Mouse (Mus musculus): ENCODE data around the gene Ccdc148.

The Ccdc148 gene

DNA sequence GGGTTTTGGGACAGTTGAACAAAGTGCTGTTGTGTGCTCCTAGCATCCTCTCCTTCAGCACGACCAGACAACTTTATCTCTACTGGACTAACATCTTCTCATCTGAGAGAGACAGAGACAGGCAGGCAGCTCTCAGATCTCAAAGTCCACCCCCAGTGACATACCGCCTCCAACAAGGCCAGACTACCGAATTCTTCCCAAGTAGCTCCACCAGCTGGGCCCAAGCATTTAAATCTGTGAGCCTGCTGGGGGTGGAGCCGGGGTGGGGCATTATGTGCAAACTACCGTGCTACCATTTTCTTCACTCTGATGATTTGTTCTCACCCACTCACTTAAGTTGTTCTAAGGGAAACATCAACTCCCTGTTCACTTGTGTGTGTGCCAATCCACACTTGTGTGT, 19.0 kb upstream of the Ccdc148 start:
- DNase-seq (ENCODE audit: low read depth, low spot score), result no peak

DNA sequence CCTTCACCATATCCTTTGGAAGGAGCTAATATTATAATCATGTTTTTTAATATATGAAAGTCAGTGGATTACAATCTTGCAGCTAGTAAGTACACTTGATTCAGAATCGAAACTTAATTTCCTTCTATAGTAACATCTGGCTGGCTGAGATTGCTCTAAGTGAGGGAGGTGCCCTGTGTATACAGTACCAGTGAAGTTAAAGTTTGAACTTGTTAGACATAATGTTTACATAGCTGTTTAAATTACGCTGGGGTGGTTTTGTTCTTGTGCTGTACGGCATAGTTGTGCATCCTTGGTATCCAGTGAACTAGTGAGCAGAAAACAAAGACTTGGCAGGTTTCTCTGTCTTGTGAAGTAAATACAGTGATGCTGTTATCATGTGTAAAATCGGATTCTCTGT, 18.5 kb upstream of the Ccdc148 start:
- no peak for DNase-seq (ENCODE audit: low read depth, low spot score)

DNA sequence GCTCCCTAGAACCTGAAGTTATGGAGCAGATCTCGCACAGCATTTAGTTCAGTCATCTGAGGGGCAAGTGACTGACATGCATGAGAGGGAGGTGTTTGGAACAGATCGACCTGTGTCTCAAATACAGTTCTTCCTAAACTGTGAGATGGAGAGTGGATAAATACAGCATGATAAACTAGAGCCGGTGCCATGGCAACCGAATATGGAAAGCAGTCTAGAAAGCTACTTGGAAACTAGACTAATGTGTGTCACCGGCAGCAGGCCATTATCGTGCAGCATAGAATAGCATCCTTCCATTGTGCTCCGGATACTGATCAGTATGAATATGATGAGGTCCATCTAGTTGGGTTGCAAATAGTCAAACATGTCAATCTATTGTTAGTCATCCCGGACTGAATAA, 17.7 kb upstream of the Ccdc148 start:
- no peak for DNase-seq (ENCODE audit: low read depth, low spot score)

DNA sequence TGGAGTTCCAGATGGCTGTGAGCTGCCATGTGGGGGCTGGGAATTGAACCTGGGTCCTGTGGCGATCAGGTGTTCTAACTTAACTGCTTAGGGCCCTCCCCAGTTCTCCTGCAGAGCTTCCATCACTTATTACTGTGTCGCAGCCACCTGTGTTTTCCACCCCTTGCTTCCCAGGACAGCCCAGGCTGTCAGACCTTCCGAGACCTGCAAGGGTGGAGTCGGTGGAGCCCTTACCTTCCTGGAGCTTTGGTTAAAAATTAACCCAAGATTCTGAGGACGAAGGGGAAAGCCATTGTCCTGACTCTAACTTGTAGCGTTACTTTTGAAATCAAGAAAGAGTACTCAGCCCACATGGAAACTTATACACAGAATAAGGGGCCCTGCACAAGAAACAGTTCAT, 15.4 kb upstream of the Ccdc148 start:
- no peak for DNase-seq (ENCODE audit: low read depth, low spot score)

DNA sequence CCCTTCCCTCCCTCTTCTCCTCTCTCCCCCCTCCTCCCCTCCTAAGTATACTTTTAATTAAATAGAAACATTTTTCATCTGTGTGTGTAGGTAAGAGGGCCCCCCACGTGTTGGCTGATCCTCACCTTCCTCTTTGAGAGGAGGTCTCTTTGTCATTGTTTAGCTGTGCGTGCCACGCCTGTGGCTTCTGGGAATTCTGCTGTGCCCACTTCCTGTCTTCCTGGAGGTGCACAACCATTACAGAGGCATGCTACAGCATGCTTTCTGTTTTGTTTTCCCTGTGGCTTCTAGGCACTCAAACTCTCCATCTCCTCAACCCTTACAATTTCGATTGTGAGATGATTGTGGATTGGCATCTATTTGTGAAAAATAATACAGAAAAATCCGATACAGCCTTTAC, 11.1 kb upstream of the Ccdc148 start:
- no peak for DNase-seq (ENCODE audit: low read depth, low spot score)

- no peak for DNase-seq (ENCODE audit: low read depth, low spot score)
Observed at GRCm38 (mm10) chr2:59170593-59170992, 10.1 kb upstream of the Ccdc148 start.

- DNase-seq (ENCODE audit: low read depth, low spot score), result no peak
Observed at GRCm38 (mm10) chr2:59170208-59170589, 9.7 kb upstream of the Ccdc148 start.

- no peak for DNase-seq (ENCODE audit: low read depth, low spot score)
Observed at GRCm38 (mm10) chr2:59169572-59170207, 9.2 kb upstream of the Ccdc148 start.

- DNase-seq (ENCODE audit: low read depth, low spot score), result no peak
Observed at GRCm38 (mm10) chr2:59167830-59168229, 7.3 kb upstream of the Ccdc148 start.

- no peak for DNase-seq (ENCODE audit: low read depth, low spot score)
Observed at GRCm38 (mm10) chr2:59166976-59167375, 6.5 kb upstream of the Ccdc148 start.

DNA sequence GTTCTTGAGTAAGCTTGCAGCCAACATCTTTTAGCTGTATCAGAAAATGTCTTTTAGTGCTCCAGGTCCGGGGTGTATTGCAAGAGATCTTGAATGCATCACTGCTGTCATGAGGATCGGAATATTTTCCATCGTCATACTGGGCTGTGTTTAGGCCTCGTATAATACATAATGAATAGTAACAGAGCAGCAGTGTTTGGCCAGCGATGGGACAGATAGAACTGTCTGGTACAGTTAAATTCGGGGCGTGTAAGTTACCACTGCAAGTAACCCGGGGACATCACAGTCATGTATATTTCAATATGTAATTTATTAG, 1.8 kb upstream of the Ccdc148 start:
- no peak for DNase-seq (ENCODE audit: low read depth, low spot score)

GRCm38 (mm10) chr2:59161441-59162284, 1.2 kb upstream of the Ccdc148 start:
- DNase-seq (ENCODE audit: low read depth, low spot score), result no peak

DNA sequence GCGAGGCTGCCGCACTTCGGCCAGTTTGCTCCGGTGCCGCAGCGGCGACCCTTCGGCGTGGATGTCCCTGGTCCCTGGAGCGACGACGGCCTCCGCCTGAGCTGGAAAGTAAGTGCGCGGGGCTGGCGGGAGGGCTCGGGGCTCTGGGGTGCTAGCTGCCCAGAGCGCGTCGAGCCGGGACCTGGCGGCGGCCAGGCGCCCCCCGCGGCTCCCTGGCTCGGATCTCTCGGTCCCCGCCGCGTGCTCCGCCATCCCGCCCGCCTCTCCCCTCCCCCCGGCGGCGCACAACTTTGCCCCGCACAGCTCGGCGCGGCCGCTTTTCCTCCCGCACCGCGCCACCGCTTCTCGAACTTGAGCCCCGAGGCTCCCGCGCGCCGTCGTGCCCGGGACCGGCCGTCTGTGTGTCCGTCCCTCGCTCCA, 548 bp upstream of the Ccdc148 start:
- DNase-seq (ENCODE audit: low read depth, low spot score), result no peak

- no peak for DNase-seq (ENCODE audit: low read depth, low spot score)
Observed at GRCm38 (mm10) chr2:59159961-59160604, 400 bp downstream of the Ccdc148 start.

- no peak for DNase-seq (ENCODE audit: low read depth, low spot score)
Observed at GRCm38 (mm10) chr2:59158117-59158516, 2.4 kb downstream of the Ccdc148 start.

- no peak for DNase-seq (ENCODE audit: low read depth, low spot score)
Observed at GRCm38 (mm10) chr2:59155428-59155827, 5.1 kb downstream of the Ccdc148 start.

DNA sequence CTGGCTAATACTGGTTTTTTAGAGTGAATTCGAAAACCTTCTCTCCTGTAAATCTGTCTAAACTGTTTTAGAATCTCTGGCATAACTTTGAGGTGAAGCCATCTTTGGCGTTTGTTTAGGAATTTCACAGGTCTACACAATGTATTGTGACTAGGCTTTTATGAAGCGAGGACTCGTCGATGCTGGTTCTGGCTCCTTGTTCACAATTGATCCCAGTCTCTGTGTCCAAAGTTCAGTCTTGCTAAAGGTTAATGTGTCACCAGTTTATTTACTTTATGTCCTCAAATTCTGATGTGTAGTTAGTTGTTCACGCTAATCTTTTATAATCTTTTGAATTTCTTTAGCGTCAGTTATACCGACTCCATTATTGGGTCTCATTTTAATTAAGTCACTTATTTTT, 29.4 kb downstream of the Ccdc148 start:
- no peak for DNase-seq (ENCODE audit: low read depth, low spot score)

GRCm38 (mm10) chr2:59129821-59130220, 30.7 kb downstream of the Ccdc148 start:
- DNase-seq (ENCODE audit: low read depth, low spot score), result no peak

DNA sequence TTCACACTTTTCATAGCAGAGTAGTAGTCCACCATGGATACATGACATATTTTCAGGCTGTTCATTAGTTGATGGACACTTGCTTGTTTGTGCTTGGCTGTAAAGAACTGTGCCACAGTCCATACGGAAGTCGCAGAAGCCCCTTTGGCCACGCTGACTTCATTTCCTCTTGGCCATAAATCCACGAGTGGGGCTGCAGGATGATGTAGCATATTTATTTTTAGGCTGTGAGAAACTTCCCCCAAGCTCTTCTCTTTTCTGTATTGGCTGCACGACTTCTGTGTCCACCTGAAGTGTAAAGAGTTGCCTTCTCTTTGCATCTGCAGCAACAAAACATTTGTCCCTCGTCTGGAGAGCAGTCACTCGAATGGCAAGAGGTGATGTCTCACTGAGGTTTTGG, 31.5 kb downstream of the Ccdc148 start:
- DNase-seq (ENCODE audit: low read depth, low spot score), result no peak

DNA sequence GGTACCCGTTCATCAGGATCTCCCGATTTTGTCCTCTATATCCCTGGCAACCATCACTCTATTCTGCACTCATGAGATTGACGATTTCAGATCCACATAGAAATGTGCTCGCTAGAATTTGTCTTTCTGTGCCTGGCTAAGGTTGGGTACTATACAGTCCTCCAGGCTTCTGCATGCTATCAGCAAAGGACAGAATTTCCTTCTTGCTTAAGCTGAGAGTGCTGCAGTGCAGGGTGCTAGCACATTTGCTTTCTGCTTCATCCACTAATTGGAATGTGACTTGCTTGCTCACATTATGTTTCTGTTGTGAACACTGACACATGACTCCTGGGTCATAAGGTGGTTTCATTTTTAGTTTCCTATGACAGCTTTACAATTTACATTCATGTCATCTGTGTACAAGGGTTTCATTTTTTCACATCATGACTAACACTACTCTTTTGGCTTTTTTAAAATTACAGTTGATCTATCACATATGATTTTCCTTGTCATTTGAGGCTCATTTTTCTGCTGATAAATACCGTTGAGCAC, 104.8 kb downstream of the Ccdc148 start:
- DNase-seq (ENCODE audit: low read depth, low spot score), result no peak

DNA sequence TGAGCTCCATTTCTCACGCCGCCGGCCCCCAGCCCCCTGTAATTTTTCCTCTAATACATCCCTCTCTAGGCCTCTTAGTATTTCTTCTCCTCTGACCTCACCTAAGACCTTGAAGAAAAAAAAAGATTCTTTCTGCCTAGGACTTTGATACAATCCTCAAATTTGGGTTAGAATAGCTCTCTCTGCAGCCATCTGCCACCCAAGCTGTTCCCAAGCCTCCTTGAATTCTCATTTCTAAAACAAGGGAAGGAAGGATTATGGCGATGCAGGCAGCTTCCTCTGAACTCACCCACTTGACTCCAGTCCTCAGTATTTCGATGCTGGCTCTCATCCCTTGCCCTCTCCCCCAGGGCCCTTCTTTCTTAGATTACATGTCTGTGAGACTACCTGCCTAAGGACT, 106.1 kb downstream of the Ccdc148 start:
- DNase-seq (ENCODE audit: low read depth, low spot score), result no peak

- no peak for DNase-seq (ENCODE audit: low read depth, low spot score)
Observed at GRCm38 (mm10) chr2:59053461-59054039, 106.9 kb downstream of the Ccdc148 start.
